Mouse (Mus musculus): ENCODE results near the gene Ddx59.

DNA sequence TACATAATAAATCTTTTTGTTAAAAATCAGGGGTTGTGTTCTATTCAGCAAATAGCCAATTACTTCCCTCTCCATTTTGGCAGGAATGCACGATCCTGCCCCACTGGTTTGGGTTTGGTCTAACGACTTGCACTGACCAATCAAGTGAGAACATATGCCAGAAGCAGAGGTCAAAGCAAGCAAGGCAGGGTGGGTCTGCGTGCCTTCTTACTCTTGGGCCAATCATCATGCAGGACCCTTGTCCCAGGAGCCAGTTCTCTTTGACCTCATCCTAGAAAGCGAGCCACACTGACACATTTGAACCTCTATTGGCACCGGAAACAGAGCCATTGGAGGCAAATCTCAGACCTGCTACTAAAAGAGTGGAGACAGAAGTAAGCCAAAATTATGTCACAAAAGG, 35.1 kb downstream of the Ddx59 start:
- no peak for TF ChIP-seq EP300 (IDR thresholded peaks at IDR 0.05; ENCODE audit: low read depth)
- no peak for TF ChIP-seq CTCF (IDR thresholded peaks at IDR 0.05; ENCODE audit: low read depth)
